Mouse (Mus musculus) brain, embryonic 18.5 days (tissue): ENCODE data around the gene Ankrd13d.

Experiments
- DNase-seq: peaks from one replicate; pipeline ENCODE4 v3.0.0-alpha.2; 2012; ENCODE audit warnings: low read depth, low spot score

Gene Ankrd13d

GRCm38 (mm10) chr19:4301735-4302651 is 19.1 kb upstream of the Ankrd13d start:
- DNase-seq, result no peak

- no peak for DNase-seq
Measured at GRCm38 (mm10) chr19:4300852-4301734, 18.2 kb upstream of the Ankrd13d start.

GRCm38 (mm10) chr19:4300271-4300704 is 17.4 kb upstream of the Ankrd13d start:
- no peak for DNase-seq

GRCm38 (mm10) chr19:4299574-4300270 is 16.8 kb upstream of the Ankrd13d start:
- DNase-seq, result no peak

GRCm38 (mm10) chr19:4299126-4299525 is 16.2 kb upstream of the Ankrd13d start:
- DNase-seq, result no peak

GRCm38 (mm10) chr19:4298322-4299121 is 15.6 kb upstream of the Ankrd13d start:
- no peak for DNase-seq

GRCm38 (mm10) chr19:4297851-4298250 is 14.9 kb upstream of the Ankrd13d start:
- DNase-seq, result no peak

- DNase-seq, result no peak
Measured at GRCm38 (mm10) chr19:4296611-4297010, 13.7 kb upstream of the Ankrd13d start.

- DNase-seq, result no peak
Measured at GRCm38 (mm10) chr19:4295391-4295790, 12.5 kb upstream of the Ankrd13d start.

GRCm38 (mm10) chr19:4294381-4295097 is 11.6 kb upstream of the Ankrd13d start:
- no peak for DNase-seq

- DNase-seq, result no peak
Measured at GRCm38 (mm10) chr19:4291161-4291560, 8.2 kb upstream of the Ankrd13d start.

- no peak for DNase-seq
Measured at GRCm38 (mm10) chr19:4290749-4291148, 7.8 kb upstream of the Ankrd13d start.

- DNase-seq, result no peak
Measured at GRCm38 (mm10) chr19:4283653-4284052, 716 bp upstream of the Ankrd13d start.

GRCm38 (mm10) chr19:4280425-4280824 is 2.5 kb downstream of the Ankrd13d start:
- no peak for DNase-seq

GRCm38 (mm10) chr19:4279487-4279886 is 3.5 kb downstream of the Ankrd13d start:
- DNase-seq, result no peak

GRCm38 (mm10) chr19:4270972-4271371 is 12.0 kb downstream of the Ankrd13d start:
- DNase-seq, result no peak

- DNase-seq, result no peak
Measured at GRCm38 (mm10) chr19:4270187-4270586, 12.8 kb downstream of the Ankrd13d start.

- DNase-seq, result no peak
Measured at GRCm38 (mm10) chr19:4268566-4269361, 14.2 kb downstream of the Ankrd13d start, which contains the start of gene Ssh3. Ssh3 (minus strand) TSS chr19:4269180.

- no peak for DNase-seq
Measured at GRCm38 (mm10) chr19:4265956-4266355, 17.0 kb downstream of the Ankrd13d start.
